Mouse (Mus musculus): ENCODE results near the gene Il34. TPM values are rescaled to one million over a fixed set of nuclear protein-coding genes. Genes with fewer than 3 reads are reported as not detected.

The Il34 gene
- total RNA-seq, 1 experiment from 2014 or later = not detected

Other genes starting within 250 kb of the Il34 start
- 19.8 and 20.3 TPM in 2 replicates for gene Vac14, start 187.3 kb downstream of the Il34 start, total RNA-seq (2017)
- gene Mtss1l, start 84.4 kb downstream of the Il34 start, total RNA-seq (2017) = 0.34 and 1.4 TPM in 2 replicates
- 21.7 and 28.4 TPM in 2 replicates for gene Cog4, start 40.7 kb upstream of the Il34 start, total RNA-seq (2017)
- gene Sf3b3, start 40.9 kb upstream of the Il34 start, total RNA-seq (2017) = 201 and 202 TPM in 2 replicates
- gene Fuk, start 96.6 kb upstream of the Il34 start, total RNA-seq (2017) = 3.0 and 5.2 TPM in 2 replicates
- gene St3gal2, start 114.0 kb upstream of the Il34 start, total RNA-seq (2017) = 7.1 and 12.6 TPM in 2 replicates
- gene Ddx19a, start 191.9 kb upstream of the Il34 start, total RNA-seq (2017) = 51.1 and 51.8 TPM in 2 replicates
- gene Ddx19b, start 225.8 kb upstream of the Il34 start, total RNA-seq (2017) = 14.0 and 14.6 TPM in 2 replicates
- 45.0 and 48.4 TPM in 2 replicates for gene Aars, start 227.2 kb upstream of the Il34 start, total RNA-seq (2017)